Mouse (Mus musculus): ENCODE data around the gene Fcer1g. TPM values are rescaled to one million over a fixed set of nuclear protein-coding genes. Genes with fewer than 3 reads are reported as not detected.

Fcer1g gene
- polyA plus RNA-seq, 1 experiment, result 7.1 TPM

- no peak for TF ChIP-seq CTCF (IDR thresholded peaks at IDR 0.05; ENCODE audit: borderline replicate concordance, insufficient read depth, low read length)
- TF ChIP-seq POLR2A (IDR thresholded peaks at IDR 0.05; ENCODE audit: low read depth, low read length), result no peak
- Histone ChIP-seq H3K4me3 (ENCODE audit: insufficient read depth, low read length) (no peak overlapping the region), H3K4me1 (ENCODE audit: control insufficient read depth, insufficient read depth, low read length) (0 out of 2 replicates have a peak, but pooled peaks cover 5% of the 10 kb centered on the region), H3K27ac (ENCODE audit: insufficient read depth, low read length) (no peak overlapping the region)
These were observed 41.9 kb downstream of the Fcer1g start for GRCm38 (mm10) chr1:171192283-171192682.

DNA sequence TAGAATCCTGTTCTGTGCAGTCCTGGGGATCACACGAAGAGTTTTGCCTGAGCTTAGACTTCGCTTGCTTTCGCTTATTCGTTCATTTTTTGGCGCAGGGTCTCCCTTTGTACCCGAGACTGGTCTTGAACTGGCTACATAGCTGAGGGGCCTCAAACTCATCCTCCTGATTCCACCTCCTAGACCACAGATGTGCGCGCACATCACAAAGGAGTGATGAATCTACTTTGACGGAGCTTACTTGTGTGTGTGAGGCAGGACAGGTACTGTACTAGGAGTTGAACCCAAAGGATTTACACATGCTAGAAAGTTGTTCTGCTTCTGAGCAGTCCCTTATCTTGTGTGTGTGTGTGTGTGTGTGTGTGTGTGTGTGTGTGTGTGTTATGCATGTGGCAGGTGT is 43.3 kb downstream of the Fcer1g start:
- TF ChIP-seq CTCF (IDR thresholded peaks at IDR 0.05; ENCODE audit: borderline replicate concordance, insufficient read depth, low read length) (no peak), POLR2A (IDR thresholded peaks at IDR 0.05; ENCODE audit: low read depth, low read length) (no peak)
- Histone ChIP-seq H3K4me1 (ENCODE audit: control insufficient read depth, insufficient read depth, low read length) (0 out of 2 replicates have a peak, but pooled peaks cover 5% of the 10 kb centered on the region), H3K27ac (ENCODE audit: insufficient read depth, low read length) (no peak overlapping the region), H3K4me3 (ENCODE audit: insufficient read depth, low read length) (no peak overlapping the region)

DNA sequence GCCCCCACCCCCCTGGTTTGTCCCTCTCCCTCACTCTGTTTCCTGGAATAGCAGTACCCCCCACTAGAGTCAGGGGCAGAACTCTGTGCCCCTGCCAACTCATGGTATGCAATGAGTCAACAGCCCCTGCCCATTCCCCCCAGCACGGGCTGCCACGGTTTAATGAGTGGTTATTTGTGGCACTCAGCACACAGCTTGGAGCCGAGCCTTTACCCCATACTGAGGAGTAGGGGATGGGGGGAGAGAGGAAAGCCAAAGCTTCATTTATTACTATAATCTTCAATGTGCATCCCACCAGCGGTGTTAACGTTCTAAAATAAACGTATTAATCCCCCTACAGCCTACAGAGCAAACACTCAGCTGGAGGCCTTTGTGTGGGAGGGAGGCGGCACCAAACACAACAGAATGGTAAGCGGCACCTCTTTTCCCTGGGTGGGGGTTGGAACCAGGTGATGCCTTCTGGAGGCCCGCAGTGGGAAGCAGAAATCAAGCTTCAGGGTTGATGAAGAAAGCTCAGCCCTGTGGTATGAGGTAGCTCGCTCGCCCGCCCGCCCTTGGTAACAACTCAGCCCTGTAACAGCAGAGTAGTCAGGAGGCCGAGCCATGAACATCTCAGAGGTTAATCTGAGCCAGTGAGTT is 44.6 kb downstream of the Fcer1g start:
- no peak overlapping the region for H3K4me3 ChIP-seq (ENCODE audit: insufficient read depth, low read length)
- H3K4me1 ChIP-seq (ENCODE audit: control insufficient read depth, insufficient read depth, low read length), result 0 out of 2 replicates have a peak, but pooled peaks cover 5% of the 10 kb centered on the region
- H3K27ac ChIP-seq (ENCODE audit: insufficient read depth, low read length), result peak overlapping the region; percentile 31; the same call in 1 of the 2 replicates
- TF ChIP-seq CTCF (IDR thresholded peaks at IDR 0.05; ENCODE audit: borderline replicate concordance, insufficient read depth, low read length), result no peak
- TF ChIP-seq POLR2A (IDR thresholded peaks at IDR 0.05; ENCODE audit: low read depth, low read length), result no peak

DNA sequence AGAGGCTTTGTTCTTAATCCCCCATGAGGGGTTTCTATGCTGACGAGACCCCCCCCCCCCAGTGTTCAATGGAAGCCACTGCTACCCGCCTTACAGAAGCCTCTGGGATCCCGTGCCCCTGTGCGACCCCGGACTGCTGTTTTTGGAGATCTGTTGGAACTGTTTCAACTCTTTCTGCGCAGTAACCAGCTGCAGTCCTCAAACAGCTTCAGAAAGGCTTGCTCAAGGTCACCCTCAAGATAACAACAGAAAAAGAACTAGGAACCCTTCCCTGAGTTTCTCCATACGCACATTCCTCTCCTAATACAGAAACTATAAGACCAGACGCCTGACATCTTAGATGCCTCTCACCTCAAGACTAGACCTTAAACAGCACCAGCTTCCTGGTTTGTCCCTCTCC is 45.1 kb downstream of the Fcer1g start:
- TF ChIP-seq CTCF (IDR thresholded peaks at IDR 0.05; ENCODE audit: borderline replicate concordance, insufficient read depth, low read length), result no peak
- no peak for TF ChIP-seq POLR2A (IDR thresholded peaks at IDR 0.05; ENCODE audit: low read depth, low read length)
- H3K4me3 ChIP-seq (ENCODE audit: insufficient read depth, low read length), result no peak overlapping the region
- peak overlapping the region; percentile 31; the same call in 1 of the 2 replicates for H3K27ac ChIP-seq (ENCODE audit: insufficient read depth, low read length)
- peaks cover 7% of the 10 kb centered on the region; the same call in 1 of the 2 replicates for H3K4me1 ChIP-seq (ENCODE audit: control insufficient read depth, insufficient read depth, low read length)

- no peak for TF ChIP-seq POLR2A (IDR thresholded peaks at IDR 0.05; ENCODE audit: low read depth, low read length)
- TF ChIP-seq CTCF (IDR thresholded peaks at IDR 0.05; ENCODE audit: borderline replicate concordance, insufficient read depth, low read length), result no peak
These were observed 46.1 kb downstream of the Fcer1g start for GRCm38 (mm10) chr1:171187851-171188700.

GRCm38 (mm10) chr1:171185655-171186054 is 48.5 kb downstream of the Fcer1g start:
- Histone ChIP-seq H3K4me3 (ENCODE audit: insufficient read depth, low read length) (no peak overlapping the region), H3K4me1 (ENCODE audit: control insufficient read depth, insufficient read depth, low read length) (peaks cover 7% of the 10 kb centered on the region; the same call in 1 of the 2 replicates), H3K27ac (ENCODE audit: insufficient read depth, low read length) (no peak overlapping the region)
- TF ChIP-seq CTCF (IDR thresholded peaks at IDR 0.05; ENCODE audit: borderline replicate concordance, insufficient read depth, low read length) (no peak), POLR2A (IDR thresholded peaks at IDR 0.05; ENCODE audit: low read depth, low read length) (no peak)

More at GRCm38 (mm10) chr1:171187851-171188700, 46.1 kb downstream of the Fcer1g start:
- Histone ChIP-seq H3K4me1 (ENCODE audit: control insufficient read depth, insufficient read depth, low read length) (peaks cover 7% of the 10 kb centered on the region; the same call in 1 of the 2 replicates), H3K4me3 (ENCODE audit: insufficient read depth, low read length) (no peak overlapping the region), H3K27ac (ENCODE audit: insufficient read depth, low read length) (no peak overlapping the region)

DNA sequence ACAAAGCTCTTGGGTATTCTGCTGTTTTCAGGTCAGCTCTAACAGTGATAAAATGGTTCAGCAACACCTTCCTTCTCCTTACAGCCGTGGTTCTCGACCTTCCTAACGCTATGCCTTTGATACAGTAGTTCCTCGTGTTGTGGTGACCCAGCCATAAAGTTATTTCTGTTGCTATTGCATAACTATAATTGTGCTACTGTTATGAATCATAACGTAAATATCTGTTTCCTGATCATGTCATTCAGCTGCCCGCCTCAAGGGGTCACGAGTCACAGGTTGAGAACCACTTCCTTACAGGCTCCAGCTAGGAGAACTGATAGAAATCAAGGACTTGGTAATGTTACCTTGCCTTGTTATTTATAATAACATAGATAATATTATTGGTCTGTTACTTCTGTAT is 49.9 kb downstream of the Fcer1g start:
- H3K4me1 ChIP-seq (ENCODE audit: control insufficient read depth, insufficient read depth, low read length), result peaks cover 3% of the 10 kb centered on the region; the same call in 1 of the 2 replicates
- TF ChIP-seq POLR2A (IDR thresholded peaks at IDR 0.05; ENCODE audit: low read depth, low read length) (no peak), CTCF (IDR thresholded peaks at IDR 0.05; ENCODE audit: borderline replicate concordance, insufficient read depth, low read length) (no peak)

GRCm38 (mm10) chr1:171183620-171184019 is 50.5 kb downstream of the Fcer1g start:
- TF ChIP-seq CTCF (IDR thresholded peaks at IDR 0.05; ENCODE audit: borderline replicate concordance, insufficient read depth, low read length), result no peak
- no peak for TF ChIP-seq POLR2A (IDR thresholded peaks at IDR 0.05; ENCODE audit: low read depth, low read length)

More for the DNA sequence above, 49.9 kb downstream of the Fcer1g start:
- H3K27ac ChIP-seq (ENCODE audit: insufficient read depth, low read length), result no peak overlapping the region
- no peak overlapping the region for H3K4me3 ChIP-seq (ENCODE audit: insufficient read depth, low read length)

GRCm38 (mm10) chr1:171183025-171183424 is 51.1 kb downstream of the Fcer1g start:
- peaks cover 3% of the 10 kb centered on the region; the same call in 1 of the 2 replicates for H3K4me1 ChIP-seq (ENCODE audit: control insufficient read depth, insufficient read depth, low read length)
- no peak overlapping the region for H3K27ac ChIP-seq (ENCODE audit: insufficient read depth, low read length)
- TF ChIP-seq CTCF (IDR thresholded peaks at IDR 0.05; ENCODE audit: borderline replicate concordance, insufficient read depth, low read length), result no peak
- no peak for TF ChIP-seq POLR2A (IDR thresholded peaks at IDR 0.05; ENCODE audit: low read depth, low read length)
- no peak overlapping the region for H3K4me3 ChIP-seq (ENCODE audit: insufficient read depth, low read length)

More at GRCm38 (mm10) chr1:171183620-171184019, 50.5 kb downstream of the Fcer1g start:
- Histone ChIP-seq H3K4me3 (ENCODE audit: insufficient read depth, low read length) (no peak overlapping the region), H3K4me1 (ENCODE audit: control insufficient read depth, insufficient read depth, low read length) (peaks cover 3% of the 10 kb centered on the region; the same call in 1 of the 2 replicates), H3K27ac (ENCODE audit: insufficient read depth, low read length) (no peak overlapping the region)

Other genes with a start within 250 kb of the Fcer1g start
- gene Fcgr4, start 215.4 kb downstream of the Fcer1g start, polyA plus RNA-seq (2011; ENCODE audit: insufficient read length, low read depth, missing spikeins), result not detected in 2 replicates
- 3.9 TPM in 1 of 2 replicates, not detected in the other for gene Fcgr3, start 169.4 kb downstream of the Fcer1g start, polyA plus RNA-seq (2011; ENCODE audit: insufficient read length, low read depth, missing spikeins)
- gene Cfap126, start 120.4 kb downstream of the Fcer1g start, polyA plus RNA-seq (2011; ENCODE audit: insufficient read length, low read depth, missing spikeins), result 2.4 and 2.5 TPM in 2 replicates
- 297 and 334 TPM in 2 replicates for gene Sdhc, start 83.8 kb downstream of the Fcer1g start, polyA plus RNA-seq (2011; ENCODE audit: insufficient read length, low read depth, missing spikeins)
- 1.2 TPM in 1 of 2 replicates, not detected in the other for gene Mpz, start 83.7 kb downstream of the Fcer1g start, polyA plus RNA-seq (2011; ENCODE audit: insufficient read length, low read depth, missing spikeins)
- gene Pcp4l1, start 38.1 kb downstream of the Fcer1g start, polyA plus RNA-seq (2011; ENCODE audit: insufficient read length, low read depth, missing spikeins), result 6.2 and 12.2 TPM in 2 replicates
- gene Nr1i3, start 20.4 kb downstream of the Fcer1g start, polyA plus RNA-seq (2011; ENCODE audit: insufficient read length, low read depth, missing spikeins), result not detected in 2 replicates
- gene Tomm40l, start 11.9 kb downstream of the Fcer1g start, polyA plus RNA-seq (2011; ENCODE audit: insufficient read length, low read depth, missing spikeins), result 26.9 and 29.9 TPM in 2 replicates
- 1.2 and 1.3 TPM in 2 replicates for gene Apoa2, start 9.3 kb downstream of the Fcer1g start, polyA plus RNA-seq (2011; ENCODE audit: insufficient read length, low read depth, missing spikeins)
- gene Adamts4, start 16.1 kb upstream of the Fcer1g start, polyA plus RNA-seq (2011; ENCODE audit: insufficient read length, low read depth, missing spikeins), result 24.3 and 25.8 TPM in 2 replicates
- gene Ndufs2, start 17.0 kb upstream of the Fcer1g start, polyA plus RNA-seq (2011; ENCODE audit: insufficient read length, low read depth, missing spikeins), result 226 and 234 TPM in 2 replicates
- 53.2 and 55.1 TPM in 2 replicates for gene B4galt3, start 36.0 kb upstream of the Fcer1g start, polyA plus RNA-seq (2011; ENCODE audit: insufficient read length, low read depth, missing spikeins)
- 23.9 and 24.3 TPM in 2 replicates for gene Ppox, start 46.8 kb upstream of the Fcer1g start, polyA plus RNA-seq (2011; ENCODE audit: insufficient read length, low read depth, missing spikeins)
- gene Usp21, start 53.6 kb upstream of the Fcer1g start, polyA plus RNA-seq (2011; ENCODE audit: insufficient read length, low read depth, missing spikeins), result 36.8 and 59.0 TPM in 2 replicates
- gene Ufc1, start 60.7 kb upstream of the Fcer1g start, polyA plus RNA-seq (2011; ENCODE audit: insufficient read length, low read depth, missing spikeins), result 77.8 and 81.9 TPM in 2 replicates
- 43.1 and 53.2 TPM in 2 replicates for gene Dedd, start 94.8 kb upstream of the Fcer1g start, polyA plus RNA-seq (2011; ENCODE audit: insufficient read length, low read depth, missing spikeins)
- 33.6 and 36.9 TPM in 2 replicates for gene Nit1, start 111.3 kb upstream of the Fcer1g start, polyA plus RNA-seq (2011; ENCODE audit: insufficient read length, low read depth, missing spikeins)
- gene Pfdn2, start 111.3 kb upstream of the Fcer1g start, polyA plus RNA-seq (2011; ENCODE audit: insufficient read length, low read depth, missing spikeins), result 97.0 and 103 TPM in 2 replicates
- not detected in 2 replicates for gene Klhdc9, start 126.4 kb upstream of the Fcer1g start, polyA plus RNA-seq (2011; ENCODE audit: insufficient read length, low read depth, missing spikeins)
- 0.15 TPM in 1 of 2 replicates, not detected in the other for gene Nectin4, start 135.7 kb upstream of the Fcer1g start, polyA plus RNA-seq (2011; ENCODE audit: insufficient read length, low read depth, missing spikeins)
- gene Arhgap30, start 154.6 kb upstream of the Fcer1g start, polyA plus RNA-seq (2011; ENCODE audit: insufficient read length, low read depth, missing spikeins), result 0.47 TPM in 1 of 2 replicates, not detected in the other
- gene Usf1, start 176.9 kb upstream of the Fcer1g start, polyA plus RNA-seq (2011; ENCODE audit: insufficient read length, low read depth, missing spikeins), result 28.3 and 37.3 TPM in 2 replicates
- gene Tstd1, start 184.5 kb upstream of the Fcer1g start, polyA plus RNA-seq (2011; ENCODE audit: insufficient read length, low read depth, missing spikeins), result 1.9 TPM in 1 of 2 replicates, not detected in the other
- gene F11r, start 203.2 kb upstream of the Fcer1g start, polyA plus RNA-seq (2011; ENCODE audit: insufficient read length, low read depth, missing spikeins), result 7.4 and 9.4 TPM in 2 replicates